ENCODE assay signal across 7 mouse cellular contexts in the genomic region with DNA sequence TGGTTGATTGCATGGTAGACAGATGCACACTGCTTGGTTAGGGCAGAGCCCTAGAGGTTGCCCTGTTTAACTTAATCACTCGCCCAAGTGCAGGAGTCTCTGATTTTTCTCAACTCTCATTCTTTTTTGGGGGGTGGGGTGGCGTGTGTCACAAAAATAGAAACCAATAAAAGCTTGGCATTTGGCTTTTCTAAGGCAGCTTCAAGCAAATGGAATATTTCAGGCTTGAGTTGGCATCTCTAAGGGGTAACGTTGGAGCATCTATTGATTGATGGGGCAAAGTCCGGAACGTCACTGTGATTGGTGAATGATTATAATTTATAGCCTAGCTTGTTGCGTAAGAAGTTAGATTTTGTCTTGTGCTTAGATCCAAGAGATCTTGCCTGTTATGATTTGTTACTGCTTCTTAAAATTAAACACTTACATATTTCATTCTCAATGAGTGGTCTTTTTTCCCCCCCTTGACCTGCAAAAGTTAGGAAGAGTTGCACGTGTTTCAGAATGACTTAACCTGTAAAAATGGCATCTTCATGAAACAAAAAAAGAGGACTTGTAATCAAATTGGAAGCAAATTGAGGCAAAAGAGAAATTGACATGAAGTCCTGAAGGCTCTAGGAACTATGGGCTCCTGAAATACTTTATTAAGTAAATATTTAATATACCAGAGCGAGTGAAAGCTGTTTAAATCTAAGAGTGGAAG. TPM values are rescaled to one million over a fixed set of nuclear protein-coding genes. Genes with fewer than 3 reads are reported as not detected.
DNase-seq lines count a peak whose midpoint lies in the region; ATAC-seq and TF ChIP-seq lines count a peak whose summit lies in the region.

No protein-coding gene starts in this region.

- H3K9ac ChIP-seq in lung, embryonic 14.5 days = peak overlapping the region; percentile 97
- H3K9ac ChIP-seq in limb, embryonic 11.5 days (ENCODE audit: low read length) = no peak overlapping the region

- no peak for ATAC-seq in lung, embryonic 14.5 days (ENCODE audit: insufficient read depth)
- ATAC-seq in limb, embryonic 11.5 days (ENCODE audit: insufficient number of reproducible peaks, low FRiP score, low TSS enrichment, low read depth) = no peak

- peak overlapping the region; percentile 92 for H3K27ac ChIP-seq in lung, embryonic 14.5 days (ENCODE audit: low read depth)
- peak overlapping the region; percentile 96; the same call in 1 of the 2 replicates for H3K27ac ChIP-seq in embryonic fibroblast, embryonic 13.5 days (ENCODE audit: insufficient read depth, low read length)
- H3K27ac ChIP-seq in limb, embryonic 11.5 days (replicated peaks; ENCODE audit: low read depth, low read length) = no peak overlapping the region

- 40% methylated on average over 8 of the region's 8 CpGs for WGBS in lung, embryonic 14.5 days
- WGBS in limb, embryonic 11.5 days = 54% methylated on average over 8 of the region's 8 CpGs

- peaks cover 13% of the 10 kb centered on the region; the same call in 1 of the 2 replicates for H3K4me1 ChIP-seq in lung, embryonic 14.5 days (ENCODE audit: insufficient read depth)
- no peaks in the 10 kb centered on the region for H3K4me1 ChIP-seq in embryonic fibroblast, embryonic 13.5 days (ENCODE audit: control insufficient read depth, insufficient read depth, low read length)
- peaks cover 4% of the 10 kb centered on the region; the same call in 1 of the 2 replicates for H3K4me1 ChIP-seq in limb, embryonic 11.5 days (ENCODE audit: control insufficient read depth, insufficient read depth, low read length)

- DNase-seq in lung, embryonic 14.5 days = peak; percentile 3
- no peak for DNase-seq in lung, adult 18-20 months
- DNase-seq in limb, embryonic 11.5 days (ENCODE audit: low spot score) = no peak
- DNase-seq in splenic B cell, adult 2 months (ENCODE audit: low read depth, low spot score) = peak; percentile 20
- no peak for DNase-seq in layer of hippocampus, postnatal 14 days (ENCODE audit: low spot score in 2 of 2)
- no peak for DNase-seq in gastrocnemius, adult 18-20 months (ENCODE audit: low spot score)

- H3K27me3 ChIP-seq in lung, embryonic 14.5 days (ENCODE audit: insufficient read depth, low read length) = no peaks in the 10 kb centered on the region
- H3K27me3 ChIP-seq in limb, embryonic 11.5 days (ENCODE audit: control insufficient read depth, insufficient read depth, low read length) = no peaks in the 10 kb centered on the region
- H3K27me3 ChIP-seq in splenic B cell, adult 2 months (ENCODE audit: control insufficient read depth, insufficient read depth, low read length, poor library complexity, severe bottlenecking) = no peaks in the 10 kb centered on the region

- H3K9me3 ChIP-seq in lung, embryonic 14.5 days (ENCODE audit: low read depth, low read length) = no peaks in the 10 kb centered on the region
- no peaks in the 10 kb centered on the region for H3K9me3 ChIP-seq in limb, embryonic 11.5 days (ENCODE audit: control insufficient read depth, low read length)

- TF ChIP-seq POLR2A in embryonic fibroblast, embryonic 13.5 days (IDR thresholded peaks at IDR 0.05; ENCODE audit: low read depth, low read length) = no peak

- no peaks in the 10 kb centered on the region for H3K36me3 ChIP-seq in lung, embryonic 14.5 days (ENCODE audit: insufficient read depth)
- H3K36me3 ChIP-seq in limb, embryonic 11.5 days (ENCODE audit: control insufficient read depth, insufficient read depth, low read length) = no peaks in the 10 kb centered on the region
- H3K36me3 ChIP-seq in splenic B cell, adult 2 months (ENCODE audit: control insufficient read depth, insufficient read depth, low read length, poor library complexity, severe bottlenecking) = peaks cover 3% of the 10 kb centered on the region

- H3K4me3 ChIP-seq in lung, embryonic 14.5 days (ENCODE audit: low read depth, low read length) = peak overlapping the region; percentile 94
- H3K4me3 ChIP-seq in embryonic fibroblast, embryonic 13.5 days (ENCODE audit: insufficient read depth, low read length) = peak overlapping the region; percentile 89
- H3K4me3 ChIP-seq in limb, embryonic 11.5 days (ENCODE audit: low read depth, low read length) = peak overlapping the region; percentile 87

- H3K4me2 ChIP-seq in lung, embryonic 14.5 days = peak overlapping the region; percentile 83
- H3K4me2 ChIP-seq in limb, embryonic 11.5 days (ENCODE audit: low read depth, severe bottlenecking) = peak overlapping the region; percentile 70

- no peak for TF ChIP-seq CTCF in lung, embryonic 14.5 days (IDR thresholded peaks at IDR 0.05; ENCODE audit: low read depth)
- no peak for TF ChIP-seq CTCF in embryonic fibroblast, embryonic 13.5 days (IDR thresholded peaks at IDR 0.05; ENCODE audit: borderline replicate concordance, insufficient read depth, low read length)

RNA-seq across cellular contexts. Expression of a gene that starts 2.6 kb away (rescaled TPM):
- polyA plus RNA-seq in lung, embryonic 14.5 days (2014; fragmentation: Nextera tagmentation; extraction: Ambion mirVana) = 16.8 and 23.7 TPM in 2 replicates
- polyA plus RNA-seq in embryonic fibroblast, embryonic 13.5 days (2011; ENCODE audit: insufficient read length, low read depth, missing spikeins) = 33.0 and 33.2 TPM in 2 replicates
- polyA plus RNA-seq in limb, embryonic 11.5 days (2014; fragmentation: Nextera tagmentation; extraction: Ambion mirVana) = 13.7 and 15.3 TPM in 2 replicates
- total RNA-seq in layer of hippocampus, postnatal 14 days (2021) = 10 to 100 TPM; 48.9 to 51.1 TPM
- total RNA-seq in gastrocnemius, adult 18-20 months (2021) = 10 to 100 TPM; 34.9 to 42.3 TPM

Comparison
In these comparisons a context has a peak if more than half of its experiments do, and no peak if none do; other contexts are left out.
1. DNase-seq: peak in lung, embryonic 14.5 days (single experiment) and splenic B cell, adult 2 months (single experiment); none in lung, adult 18-20 months (0 of 2), limb, embryonic 11.5 days (single experiment), layer of hippocampus, postnatal 14 days (0 of 2) and gastrocnemius, adult 18-20 months (single experiment).
2. Peak in every context shown above with its lines, with median percentiles within 50 percentile points of each other: H3K4me3 ChIP-seq.